In the genomic region with DNA sequence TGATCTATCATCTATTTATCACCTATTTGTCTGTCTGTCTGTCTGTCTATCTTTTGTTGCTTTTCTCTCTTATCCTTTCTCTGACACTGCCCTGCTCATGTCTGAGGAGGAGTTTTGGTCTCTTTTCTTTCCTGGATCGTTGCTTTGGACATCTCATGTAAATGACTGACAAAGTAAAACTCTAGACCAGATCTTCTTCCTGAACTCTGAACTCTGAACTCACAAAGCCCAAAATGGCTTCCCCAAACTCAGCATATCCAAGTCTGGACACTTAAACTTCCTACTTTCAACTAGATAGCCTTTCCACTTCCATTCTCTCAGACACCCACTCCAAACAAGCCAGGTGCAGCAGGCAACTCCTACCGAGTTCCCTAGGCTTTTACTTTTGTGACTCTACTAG, we compare ENCODE assay signal across 16 mouse cellular contexts.
"Had no signal": no experiment of that assay in that cellular context is flagged by ENCODE, and none has a peak within 500 bp of the region (broad histone marks: within the 10 kb centered on the region; RNA-seq: fewer than 3 reads in every experiment).

No protein-coding gene starts in this region.

- H3K27ac ChIP-seq: neural tube, embryonic 13.5 days; neural tube, embryonic 15.5 days; stomach, embryonic 15.5 days; stomach, postnatal 0 days had no signal

- H3K4me3 ChIP-seq: neural tube, embryonic 13.5 days; neural tube, embryonic 15.5 days; stomach, embryonic 15.5 days had no signal

- H3K36me3 ChIP-seq: neural tube, embryonic 13.5 days; neural tube, embryonic 15.5 days; stomach, embryonic 15.5 days had no signal

- H3K4me2 ChIP-seq: neural tube, embryonic 13.5 days; neural tube, embryonic 15.5 days; stomach, embryonic 15.5 days had no signal

- H3K9me3 ChIP-seq: neural tube, embryonic 13.5 days; neural tube, embryonic 15.5 days; stomach, embryonic 15.5 days had no signal

- H3K27me3 ChIP-seq: neural tube, embryonic 13.5 days; neural tube, embryonic 15.5 days; stomach, embryonic 15.5 days had no signal

- DNase-seq: retina, postnatal 1 day; right cerebral cortex, adult 18-20 months; right cerebral cortex, postnatal 14 days; right cerebral cortex, postnatal 25 days; right cerebral cortex, postnatal 4 days; spleen, adult 18-20 months; thymus, adult 18-20 months; thymus, adult 2 months; thymus, postnatal 14 days; thymus, postnatal 25 days; thymus, postnatal 36 days; thymus, postnatal 4 days had no signal

- H3K9ac ChIP-seq: neural tube, embryonic 13.5 days; neural tube, embryonic 15.5 days; stomach, embryonic 15.5 days had no signal

- H3K4me1 ChIP-seq: neural tube, embryonic 13.5 days; neural tube, embryonic 15.5 days; stomach, embryonic 15.5 days had no signal
